Mouse (Mus musculus) limb, embryonic 10.5 days (tissue): ENCODE data around the gene Cabp2. TPM values are rescaled to one million over a fixed set of nuclear protein-coding genes. Genes with fewer than 3 reads are reported as not detected.
"Not testable (repeated sequence)": the region's sequence is repeated elsewhere in the genome, so short reads cannot be mapped to it uniquely, and the experiment has no call there.

Experiments used
- DNase-seq: peaks from one replicate; pipeline ENCODE4 v3.0.0-alpha.2; 2017; ENCODE audit warnings: low spot score
- H3K27ac ChIP-seq: fragments of 300-500 bp; sonication (generic); 2 replicates; pipeline ENCODE4 v1.5.1; 2016; ENCODE audit warnings: mild to moderate bottlenecking
- H3K27me3 ChIP-seq: fragments of 300-500 bp; sonication (generic); 2 replicates; pipeline ENCODE4 v1.6.1; 2016; ENCODE audit warnings: low read depth, mild to moderate bottlenecking; ENCODE audit not compliant: poor library complexity, severe bottlenecking
- H3K36me3 ChIP-seq: fragments of 300-500 bp; sonication (generic); 2 replicates; pipeline ENCODE4 v1.6.1; 2016; ENCODE audit warnings: mild to moderate bottlenecking, moderate library complexity
- H3K4me1 ChIP-seq: fragments of 300-500 bp; sonication (generic); 2 replicates; pipeline ENCODE4 v1.6.1; 2016
- H3K4me3 ChIP-seq: fragments of 300-500 bp; sonication (generic); 2 replicates; pipeline ENCODE4 v1.5.1; 2016; ENCODE audit warnings: mild to moderate bottlenecking, moderate library complexity
- H3K9me3 ChIP-seq: fragments of 300-500 bp; sonication (generic); replicated peaks from 2 replicates; pipeline ENCODE4 v1.6.1; 2016; ENCODE audit warnings: mild to moderate bottlenecking
- WGBS: fragments of 180-500 bp; shearing (Covaris S2); methylation state at CpG from one replicate; pipeline ENCODE4 v1.1.7; 2016; 5-methylcytosine and 5-hydroxymethylcytosine counted together
- polyA plus RNA-seq: library from polyadenylated mRNA; unstranded; fragments of >200 nt; fragmentation: Nextera tagmentation; extraction: Ambion mirVana; gene quantifications from 2 replicates; pipeline ENCODE4 v1.2.1, GENCODE M21; 2016

The Cabp2 gene
- polyA plus RNA-seq, 1 experiment from 2014 or later: not detected

DNA sequence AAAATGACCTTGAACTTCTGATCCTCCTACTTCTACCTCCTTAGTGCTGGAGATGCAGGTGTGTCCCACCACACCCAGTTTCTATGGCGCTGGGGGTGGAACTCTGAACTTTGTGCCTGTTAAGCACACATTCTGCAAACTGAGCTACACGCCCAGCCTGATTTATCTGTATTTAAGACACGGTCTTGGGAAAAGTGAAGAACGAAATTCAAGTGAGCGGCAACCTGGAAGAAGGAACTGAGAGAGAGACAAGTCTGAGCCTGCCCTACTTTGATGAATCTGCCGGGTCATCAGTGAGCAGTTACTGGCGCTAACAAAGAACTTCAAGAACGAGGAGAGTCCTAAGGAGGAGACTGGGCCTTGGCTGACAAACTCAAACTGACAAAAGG, 34.5 kb upstream of the Cabp2 start:
- Histone ChIP-seq H3K27me3 (no peaks in the 10 kb centered on the region), H3K4me1 (0 out of 2 replicates have a peak, but pooled peaks cover 7% of the 10 kb centered on the region), H3K27ac (no peak overlapping the region), H3K36me3 (no peaks in the 10 kb centered on the region), H3K4me3 (no peak overlapping the region), H3K9me3 (no peaks in the 10 kb centered on the region)
- 82% methylated on average over 8 of the region's 8 CpGs for WGBS
- DNase-seq: no peak

DNA sequence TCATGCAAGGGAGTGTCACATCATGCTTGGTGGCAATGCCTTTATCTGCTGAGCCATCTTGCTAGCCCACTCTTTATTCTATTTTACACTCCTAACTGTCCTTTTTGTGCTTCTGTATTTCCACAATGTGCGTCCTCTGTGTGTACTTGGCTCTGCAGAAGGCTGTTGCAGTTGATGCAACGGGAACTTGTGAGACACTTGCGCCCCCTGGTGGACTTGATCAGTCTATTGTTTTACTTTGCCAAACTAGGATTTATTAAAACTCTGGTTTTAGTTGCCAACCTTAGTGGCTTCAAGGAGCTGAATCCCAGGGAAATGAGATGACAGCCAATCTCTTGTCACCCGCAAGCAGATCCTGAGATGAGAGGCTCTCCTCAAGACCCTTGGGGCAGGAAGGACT, 33.5 kb upstream of the Cabp2 start:
- H3K27me3 ChIP-seq: no peaks in the 10 kb centered on the region
- H3K27ac ChIP-seq: no peak overlapping the region
- 25% methylated on average over 4 of the region's 4 CpGs for WGBS
- H3K36me3 ChIP-seq: no peaks in the 10 kb centered on the region
- H3K4me3 ChIP-seq: no peak overlapping the region
- DNase-seq: peak; percentile 86
- no peaks in the 10 kb centered on the region for H3K9me3 ChIP-seq
- H3K4me1 ChIP-seq: 0 out of 2 replicates have a peak, but pooled peaks cover 4% of the 10 kb centered on the region

DNA sequence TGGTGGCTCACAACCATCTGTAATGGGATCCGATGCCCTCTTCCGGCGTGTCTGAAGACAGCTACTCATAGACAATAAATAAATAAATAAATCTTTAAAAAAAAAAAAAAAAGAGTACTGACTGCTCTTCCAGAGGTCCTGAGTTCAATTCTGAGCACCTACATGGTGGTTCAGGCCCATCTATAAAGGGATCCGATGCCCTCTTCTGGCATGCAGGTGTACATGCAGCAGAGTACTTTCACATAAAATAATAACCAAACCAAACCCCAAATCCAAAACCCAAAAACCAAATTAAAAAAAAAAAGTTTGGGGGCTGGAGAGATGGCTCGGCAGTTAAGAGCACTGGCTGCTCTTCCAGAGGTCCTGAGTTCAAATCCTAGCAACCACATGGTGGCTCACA, 32.3 kb upstream of the Cabp2 start:
- not testable (repeated sequence) for DNase-seq, H3K9me3 ChIP-seq, H3K4me3 ChIP-seq, H3K27ac ChIP-seq, H3K36me3 ChIP-seq, H3K27me3 ChIP-seq, H3K4me1 ChIP-seq
- WGBS: 80% methylated on average over 5 of the region's 5 CpGs

DNA sequence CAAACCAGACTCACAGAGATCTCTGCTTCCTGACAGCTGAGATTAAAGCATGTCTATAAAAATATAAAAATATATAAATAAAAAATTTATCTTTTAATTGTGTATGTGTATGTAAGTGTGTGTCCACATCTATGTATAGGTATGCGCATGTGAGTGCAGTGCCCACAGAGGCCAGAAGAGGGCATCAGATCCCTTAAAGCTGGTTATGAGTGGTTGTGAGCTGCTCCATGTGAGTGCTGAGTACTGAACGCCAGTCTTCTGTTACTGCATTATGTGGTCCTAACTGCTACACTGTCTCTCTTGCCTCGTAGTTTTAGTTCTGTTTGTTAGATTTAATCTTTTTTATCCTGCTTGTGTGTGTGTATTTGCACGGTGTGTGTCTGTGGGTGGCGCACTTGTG, 30.4 kb upstream of the Cabp2 start:
- DNase-seq: no peak
- WGBS: 96% methylated on average over 5 of the region's 5 CpGs
- Histone ChIP-seq H3K9me3 (no peaks in the 10 kb centered on the region), H3K27ac (no peak overlapping the region), H3K4me3 (no peak overlapping the region), H3K4me1 (0 out of 2 replicates have a peak, but pooled peaks cover 2% of the 10 kb centered on the region), H3K27me3 (no peaks in the 10 kb centered on the region), H3K36me3 (no peaks in the 10 kb centered on the region)

DNA sequence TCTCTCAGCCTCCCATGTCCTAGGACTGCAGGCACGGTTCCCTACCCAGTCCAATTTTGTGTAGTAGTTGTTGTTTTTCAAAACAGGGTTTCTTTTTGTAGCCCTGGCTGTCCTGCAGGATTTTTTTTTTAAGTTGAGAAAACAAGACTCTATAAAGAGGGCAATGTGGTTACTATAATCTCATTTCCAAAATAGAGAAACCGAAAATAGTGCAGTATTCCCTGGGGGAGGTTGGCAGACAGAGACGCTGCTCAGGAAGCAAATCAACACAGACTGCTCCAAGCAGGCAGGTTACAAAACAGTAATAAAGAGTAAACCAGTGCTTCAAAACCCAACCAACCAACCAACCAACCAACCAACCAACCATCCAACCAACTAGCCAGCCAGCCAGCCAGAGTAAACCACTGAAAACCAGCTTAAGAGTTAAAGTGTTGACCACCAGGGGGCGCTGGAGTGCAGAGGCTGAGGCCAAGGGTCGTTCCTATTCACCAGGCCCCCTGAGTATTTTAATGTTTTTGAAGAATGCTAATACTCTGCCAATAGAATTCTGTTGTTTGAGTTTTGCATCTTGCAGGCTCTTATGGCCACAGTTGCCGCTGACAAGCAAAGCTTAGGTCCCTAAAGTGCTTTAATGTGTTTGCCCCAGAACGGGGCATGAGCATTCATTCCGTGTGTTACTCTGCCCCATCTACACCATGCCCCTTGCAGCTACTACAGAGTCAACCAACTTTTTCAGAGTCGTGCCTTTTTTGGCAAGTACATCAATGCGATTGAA, 29.4 kb upstream of the Cabp2 start:
- peak; percentile 85 for DNase-seq
- H3K4me1 ChIP-seq: no peaks in the 10 kb centered on the region
- no peaks in the 10 kb centered on the region for H3K36me3 ChIP-seq
- no peak overlapping the region for H3K27ac ChIP-seq
- H3K9me3 ChIP-seq: no peaks in the 10 kb centered on the region
- H3K27me3 ChIP-seq: no peaks in the 10 kb centered on the region
- WGBS: 55% methylated on average over 10 of the region's 10 CpGs
- no peak overlapping the region for H3K4me3 ChIP-seq

DNA sequence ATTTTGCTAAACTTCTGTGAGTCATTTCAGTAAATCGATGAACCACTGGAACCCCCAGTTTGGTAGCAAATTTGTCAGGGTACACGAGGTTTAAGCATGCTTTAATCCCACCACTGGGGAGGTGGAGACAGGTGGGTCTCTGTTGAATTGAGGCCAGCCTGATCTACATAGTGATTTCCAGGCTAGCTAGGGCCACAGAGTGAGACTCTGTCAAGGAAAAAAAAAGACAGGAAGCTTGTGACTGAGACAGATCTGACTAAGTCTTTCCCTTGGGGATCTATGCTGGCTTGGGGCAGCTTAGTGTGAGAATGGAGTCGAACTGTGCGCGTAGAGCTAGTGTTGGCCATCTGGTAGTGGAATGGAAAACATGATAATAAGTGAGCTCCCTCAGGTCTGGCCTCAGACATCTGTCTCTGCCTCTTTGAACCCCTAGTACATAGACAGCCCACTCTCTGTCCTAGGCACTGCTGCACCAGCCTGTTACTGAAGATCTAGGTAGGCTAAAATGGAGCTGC, 28.8 kb upstream of the Cabp2 start:
- no peaks in the 10 kb centered on the region for H3K27me3 ChIP-seq
- H3K36me3 ChIP-seq: no peaks in the 10 kb centered on the region
- H3K9me3 ChIP-seq: no peaks in the 10 kb centered on the region
- H3K4me3 ChIP-seq: no peak overlapping the region
- no peak for DNase-seq
- WGBS: 86% methylated on average over 5 of the region's 5 CpGs
- H3K4me1 ChIP-seq: no peaks in the 10 kb centered on the region
- H3K27ac ChIP-seq: no peak overlapping the region

DNA sequence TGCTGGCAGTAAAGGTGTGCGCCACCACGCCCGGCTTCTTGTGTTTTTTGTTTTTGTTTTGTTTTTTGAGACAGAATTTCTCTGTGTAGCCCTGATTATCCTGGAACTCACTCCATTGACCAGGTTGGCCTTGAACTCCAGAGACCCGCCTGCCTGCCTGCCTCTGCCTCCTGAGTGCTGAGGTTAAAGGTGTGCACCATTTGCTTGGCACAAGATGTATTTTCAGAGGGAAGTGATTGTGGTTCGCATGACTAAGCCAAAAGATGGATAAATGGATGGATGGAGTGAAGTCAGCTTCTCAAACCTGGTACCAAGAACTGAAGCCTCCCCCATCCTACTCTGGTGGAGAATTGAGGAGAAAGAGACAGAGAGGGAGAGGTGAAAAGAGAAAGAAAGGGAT, 26.8 kb upstream of the Cabp2 start:
- Histone ChIP-seq H3K27ac (no peak overlapping the region), H3K27me3 (no peaks in the 10 kb centered on the region), H3K4me3 (no peak overlapping the region), H3K9me3 (no peaks in the 10 kb centered on the region), H3K4me1 (no peaks in the 10 kb centered on the region), H3K36me3 (no peaks in the 10 kb centered on the region)
- 88% methylated on average over 5 of the region's 5 CpGs for WGBS
- DNase-seq: no peak

DNA sequence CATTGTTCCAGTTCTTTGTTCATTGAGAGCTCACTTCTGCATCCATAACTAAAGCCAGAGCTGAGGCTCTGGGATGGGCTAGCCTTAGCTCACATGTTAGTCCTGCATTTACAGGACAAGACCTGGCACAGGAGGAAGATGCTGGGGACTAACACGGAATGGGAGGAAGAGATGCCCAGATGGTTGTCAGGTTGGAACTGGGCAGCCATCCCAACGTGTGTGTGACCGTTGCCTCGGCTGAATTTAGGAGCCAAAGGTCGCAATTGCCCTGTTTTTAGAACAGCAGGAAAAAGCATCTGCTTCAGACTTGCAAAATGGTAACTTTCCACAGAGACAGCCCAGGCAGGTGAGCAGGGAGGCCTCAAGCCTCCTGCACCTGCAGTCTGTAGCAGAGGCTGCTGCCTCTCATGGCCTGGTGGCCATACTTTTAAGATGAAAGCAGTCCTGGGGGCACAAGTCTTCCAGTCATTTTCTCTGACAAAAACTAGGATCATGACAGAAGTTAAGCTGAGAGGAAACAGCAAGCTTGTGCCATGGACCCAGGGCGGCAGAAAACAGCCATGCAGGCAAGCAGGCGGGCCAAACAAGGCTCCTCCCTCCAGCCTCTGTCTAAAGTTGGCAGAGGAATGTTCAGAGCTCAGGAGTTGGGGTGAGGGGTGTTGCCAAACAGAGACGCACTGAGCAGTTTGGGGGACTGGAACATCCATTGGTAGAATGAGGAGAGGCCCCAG, 26.0 kb upstream of the Cabp2 start:
- Histone ChIP-seq H3K4me1 (no peaks in the 10 kb centered on the region), H3K9me3 (no peaks in the 10 kb centered on the region), H3K36me3 (no peaks in the 10 kb centered on the region), H3K27ac (no peak overlapping the region), H3K27me3 (no peaks in the 10 kb centered on the region), H3K4me3 (no peak overlapping the region)
- no peak for DNase-seq
- 72% methylated on average over 8 of the region's 8 CpGs for WGBS

DNA sequence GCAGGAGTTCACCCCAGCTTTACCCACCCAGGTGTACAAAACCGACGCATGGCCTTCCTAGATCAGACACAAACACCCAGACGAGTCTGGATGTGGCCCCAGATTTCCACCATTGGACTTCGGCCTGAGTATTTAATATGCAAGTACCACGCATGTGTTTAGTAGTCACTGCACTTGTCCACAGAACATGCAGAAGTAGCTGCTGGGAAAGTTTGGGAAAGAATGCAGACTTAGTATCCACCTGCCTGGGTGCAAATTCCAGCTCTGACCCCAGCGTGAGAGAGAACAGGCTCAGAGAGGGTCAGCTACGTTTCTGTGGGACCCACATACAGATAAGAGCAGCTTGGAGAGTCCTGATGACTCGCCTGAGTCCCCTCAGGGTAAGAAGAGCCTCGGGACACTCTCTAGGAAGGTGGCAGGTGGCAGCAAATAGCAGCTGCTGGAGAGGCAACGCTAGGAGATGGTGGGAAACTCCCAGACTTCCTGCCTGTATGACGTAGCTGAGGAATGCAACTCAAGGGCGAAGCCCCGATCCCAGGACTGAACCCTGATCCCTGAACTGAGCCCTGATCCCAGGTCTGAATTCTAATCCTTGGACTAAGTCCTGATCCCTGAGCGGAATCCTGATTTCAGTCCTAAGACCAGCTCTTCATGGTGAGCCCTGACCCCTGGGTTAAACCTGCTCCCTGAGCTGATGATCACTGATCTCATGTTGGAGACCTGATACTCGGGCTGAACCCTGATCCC, 25.3 kb upstream of the Cabp2 start:
- Histone ChIP-seq H3K36me3 (no peaks in the 10 kb centered on the region), H3K4me1 (no peaks in the 10 kb centered on the region), H3K27ac (no peak overlapping the region), H3K27me3 (no peaks in the 10 kb centered on the region), H3K9me3 (no peaks in the 10 kb centered on the region), H3K4me3 (no peak overlapping the region)
- no peak for DNase-seq
- WGBS: 64% methylated on average over 15 of the region's 15 CpGs

DNA sequence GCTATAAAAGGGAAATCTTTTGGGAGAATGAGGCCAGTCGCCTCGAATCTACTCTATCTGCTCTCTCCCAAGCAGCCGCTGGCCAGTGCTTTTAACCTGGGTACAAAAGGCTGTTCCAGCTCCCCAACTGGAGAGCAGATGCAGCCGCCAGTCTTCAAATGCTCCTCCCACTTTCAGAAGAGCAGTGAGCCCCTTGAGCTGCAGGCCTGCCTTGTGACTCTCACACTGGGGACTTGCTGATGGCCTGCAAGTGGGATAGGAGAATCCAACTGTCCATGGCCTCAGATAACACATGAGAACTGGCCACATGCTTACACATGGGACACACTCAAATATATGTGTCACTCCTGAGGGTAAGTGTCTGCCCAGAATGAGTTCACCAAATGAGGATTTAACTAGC, 24.7 kb upstream of the Cabp2 start:
- no peaks in the 10 kb centered on the region for H3K4me1 ChIP-seq

DNA sequence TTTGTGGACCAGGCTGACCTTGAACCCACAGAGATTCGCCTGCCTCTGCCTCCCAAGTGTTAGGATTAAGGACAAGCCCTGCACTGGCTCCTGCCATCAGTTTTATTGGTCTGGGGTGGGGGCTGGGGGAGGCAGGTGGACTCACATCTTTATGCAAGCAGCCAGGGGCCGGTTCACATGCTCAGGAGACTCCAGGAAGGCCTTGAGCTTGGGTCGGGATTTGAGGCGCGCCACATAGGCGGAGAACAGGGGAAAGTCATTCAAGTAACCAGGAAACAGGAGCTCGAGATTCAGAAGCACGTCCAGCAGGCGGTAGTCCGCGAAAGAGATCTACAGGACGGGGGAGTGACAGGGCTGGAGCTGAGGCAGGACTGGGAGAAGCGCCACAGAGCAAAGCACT, 24.0 kb upstream of the Cabp2 start:
- Histone ChIP-seq H3K4me1 (no peaks in the 10 kb centered on the region), H3K36me3 (no peaks in the 10 kb centered on the region), H3K9me3 (no peaks in the 10 kb centered on the region), H3K27ac (no peak overlapping the region), H3K4me3 (no peak overlapping the region), H3K27me3 (no peaks in the 10 kb centered on the region)
- no peak for DNase-seq
- 89% methylated on average over 13 of the region's 13 CpGs for WGBS

More for the DNA sequence above, 24.7 kb upstream of the Cabp2 start:
- DNase-seq: no peak
- Histone ChIP-seq H3K27ac (no peak overlapping the region), H3K4me3 (no peak overlapping the region), H3K27me3 (no peaks in the 10 kb centered on the region), H3K9me3 (no peaks in the 10 kb centered on the region), H3K36me3 (no peaks in the 10 kb centered on the region)
- 44% methylated on average over 4 of the region's 4 CpGs for WGBS

DNA sequence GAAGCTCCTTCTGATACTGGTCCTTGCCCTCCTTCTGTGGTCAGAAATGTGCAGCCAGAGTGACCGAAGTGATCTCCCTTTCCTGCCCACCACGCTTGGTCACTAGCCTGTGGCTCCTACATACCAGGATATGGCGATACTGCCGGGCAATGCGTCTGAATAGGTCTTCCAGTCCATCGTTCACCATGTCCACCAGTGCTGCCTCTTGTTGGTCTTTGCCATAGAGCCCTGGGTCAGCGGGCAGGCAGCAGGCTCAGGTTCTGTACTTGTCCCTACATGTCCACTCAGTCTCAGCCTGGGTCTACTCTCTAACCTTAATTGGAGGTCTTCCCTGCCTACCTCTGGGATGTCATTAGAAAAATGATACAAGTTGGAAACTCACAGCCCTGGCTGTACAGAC, 23.4 kb upstream of the Cabp2 start:
- Histone ChIP-seq H3K27ac (no peak overlapping the region), H3K27me3 (no peaks in the 10 kb centered on the region), H3K36me3 (no peaks in the 10 kb centered on the region), H3K9me3 (no peaks in the 10 kb centered on the region), H3K4me3 (no peak overlapping the region), H3K4me1 (no peaks in the 10 kb centered on the region)
- DNase-seq: no peak
- WGBS: 95% methylated on average over 7 of the region's 7 CpGs

DNA sequence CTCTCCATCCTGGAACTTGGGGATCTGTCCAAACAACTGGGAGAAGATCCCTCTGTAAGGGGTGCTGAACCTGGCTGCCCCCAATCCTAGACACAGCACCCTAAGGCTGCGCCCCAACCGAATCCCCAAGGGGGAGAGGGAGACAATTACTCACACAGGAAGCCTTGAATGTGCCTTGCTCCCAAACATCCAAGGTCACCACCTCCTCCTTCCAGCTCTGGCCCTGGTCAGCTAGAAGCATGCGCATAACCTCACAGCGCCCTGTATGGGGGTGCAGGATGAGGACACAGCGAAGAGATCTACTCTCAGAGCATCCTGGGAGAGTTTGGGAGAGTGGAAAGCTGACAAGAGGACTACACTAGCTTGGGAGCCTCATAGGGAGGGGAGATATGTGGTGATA, 22.8 kb upstream of the Cabp2 start:
- H3K9me3 ChIP-seq: no peaks in the 10 kb centered on the region
- no peak overlapping the region for H3K27ac ChIP-seq
- no peak overlapping the region for H3K4me3 ChIP-seq
- no peaks in the 10 kb centered on the region for H3K4me1 ChIP-seq
- DNase-seq: no peak
- WGBS: 90% methylated on average over 5 of the region's 5 CpGs
- no peaks in the 10 kb centered on the region for H3K27me3 ChIP-seq
- H3K36me3 ChIP-seq: no peaks in the 10 kb centered on the region
